8 mouse cellular contexts compared by ENCODE assay signal in the genomic region with DNA sequence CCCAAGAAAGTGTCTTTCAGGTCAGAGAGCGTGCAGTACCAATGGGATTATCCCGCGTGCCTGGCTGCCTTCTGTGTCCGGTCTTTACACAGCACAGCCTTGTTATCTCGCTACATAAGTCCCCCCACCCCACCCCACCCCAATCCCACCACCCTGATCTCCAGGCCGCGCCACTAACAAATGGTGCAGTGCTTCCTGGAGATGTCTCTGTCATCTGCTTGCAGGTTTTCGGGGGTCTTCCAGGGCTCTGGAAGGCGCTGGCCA. TPM values are rescaled to one million over a fixed set of nuclear protein-coding genes. Genes with fewer than 3 reads are reported as not detected.
DNase-seq lines count a peak whose midpoint lies in the region; ATAC-seq lines count a peak whose summit lies in the region.

A gene (minus strand): TSS at position 43 of the 264 bp plus-strand sequence.

- peaks cover 2% of the 10 kb centered on the region; the same call in 1 of the 2 replicates for H3K4me1 ChIP-seq in brown adipose tissue, adult 24 weeks (ENCODE audit: control insufficient read depth, insufficient read depth, insufficient read length, low read length)
- H3K4me1 ChIP-seq in heart, embryonic 10.5 days, result peaks cover 25% of the 10 kb centered on the region
- peaks cover 26% of the 10 kb centered on the region for H3K4me1 ChIP-seq in midbrain, embryonic 16.5 days (ENCODE audit: control insufficient read depth, insufficient read depth, low read length)

- H3K9me3 ChIP-seq in heart, embryonic 10.5 days, result no peaks in the 10 kb centered on the region
- H3K9me3 ChIP-seq in midbrain, embryonic 16.5 days (replicated peaks; ENCODE audit: control insufficient read depth, low read length, poor library complexity, severe bottlenecking), result no peaks in the 10 kb centered on the region

- H3K4me3 ChIP-seq in brown adipose tissue, adult 24 weeks (ENCODE audit: insufficient read depth, low read depth, low read length), result peak within 1 kb of the TSS; percentile 66
- H3K4me3 ChIP-seq in heart, embryonic 10.5 days, result peak within 1 kb of the TSS; percentile 90
- peak within 1 kb of the TSS; percentile 85 for H3K4me3 ChIP-seq in midbrain, embryonic 16.5 days (ENCODE audit: low read depth, low read length)

- H3K27me3 ChIP-seq in heart, embryonic 10.5 days (ENCODE audit: insufficient read depth, poor library complexity, severe bottlenecking), result peaks cover 40% of the 10 kb centered on the region
- no peaks in the 10 kb centered on the region for H3K27me3 ChIP-seq in midbrain, embryonic 16.5 days (ENCODE audit: control insufficient read depth, insufficient read depth, low read depth, low read length)

- ATAC-seq in midbrain, embryonic 16.5 days, result no peak

- H3K27ac ChIP-seq in brown adipose tissue, adult 24 weeks (replicated peaks; ENCODE audit: low read depth, low read length), result peak within 1 kb of the TSS; percentile 73
- peak within 1 kb of the TSS; percentile 89 for H3K27ac ChIP-seq in heart, embryonic 10.5 days
- peak within 1 kb of the TSS; percentile 84 for H3K27ac ChIP-seq in midbrain, embryonic 16.5 days (ENCODE audit: low read length)

- peaks cover 28% of the 10 kb centered on the region for H3K36me3 ChIP-seq in heart, embryonic 10.5 days
- peaks cover 4% of the 10 kb centered on the region for H3K36me3 ChIP-seq in midbrain, embryonic 16.5 days (ENCODE audit: control insufficient read depth, insufficient read depth, low read length)

- H3K4me2 ChIP-seq in midbrain, embryonic 16.5 days (ENCODE audit: low read length), result peak within 1 kb of the TSS; percentile 97

- WGBS in heart, embryonic 10.5 days, result under 1% methylated on average over 9 of the region's 9 CpGs
- WGBS in midbrain, embryonic 16.5 days, result under 1% methylated on average over 9 of the region's 9 CpGs

- H3K9ac ChIP-seq in midbrain, embryonic 16.5 days (ENCODE audit: low read depth, low read length), result peak within 1 kb of the TSS; percentile 90

- DNase-seq in layer of hippocampus, adult 8-10 months (ENCODE audit: low spot score in 2 of 2), result no peak
- DNase-seq in layer of hippocampus, adult 9-10 months (ENCODE audit: low spot score), result no peak
- no peak for DNase-seq in heart, embryonic 10.5 days (ENCODE audit: low spot score)
- no peak for DNase-seq in layer of hippocampus, postnatal 36 days
- DNase-seq in thymus, adult 18-20 months, result no peak
- DNase-seq in lung, postnatal 10 days, result no peak

RNA-seq across cellular contexts. Expression of the gene that starts here (rescaled TPM):
- total RNA-seq in layer of hippocampus, adult 8-10 months (2022), result 100 to 1,000 TPM; 170 to 219 (median 199) TPM
- polyA plus RNA-seq in brown adipose tissue, adult 24 weeks (2012; ENCODE audit: insufficient read depth, insufficient read length, missing spikeins), result 306 and 307 TPM in 2 replicates
- polyA plus RNA-seq in heart, embryonic 10.5 days (2016; fragmentation: Nextera tagmentation; extraction: Ambion mirVana), result 320 and 356 TPM in 2 replicates
- 100 to 1,000 TPM; 192 to 223 TPM for total RNA-seq in layer of hippocampus, postnatal 36 days (2021)
- 252 and 268 TPM in 2 replicates for polyA plus RNA-seq in midbrain, embryonic 16.5 days (2015; fragmentation: Nextera tagmentation; extraction: Ambion mirVana)
